Mouse (Mus musculus) midbrain, embryonic 13.5 days (tissue): ENCODE data around the gene Hoxa6. TPM values are rescaled to one million over a fixed set of nuclear protein-coding genes. Genes with fewer than 3 reads are reported as not detected.

Experiments used
- ATAC-seq: fragments of 200-750 bp; cut with Nextera tagmentation; 2 replicates; pipeline ENCODE4 v1.8.0; 2017; ENCODE audit warnings: mild to moderate bottlenecking, moderate TSS enrichment, moderate library complexity
- H3K27ac ChIP-seq: fragments of 300-500 bp; sonication (generic); 2 replicates; pipeline ENCODE4 v1.5.1; 2015; ENCODE audit warnings: inconsistent platforms, mild to moderate bottlenecking, moderate library complexity
- H3K27me3 ChIP-seq: fragments of 300-500 bp; sonication (generic); 2 replicates; pipeline ENCODE4 v1.6.1; 2015; ENCODE audit warnings: mild to moderate bottlenecking, inconsistent platforms
- H3K36me3 ChIP-seq: fragments of 300-500 bp; sonication (generic); 2 replicates; pipeline ENCODE4 v1.6.1; 2015; ENCODE audit warnings: mild to moderate bottlenecking, inconsistent platforms
- H3K4me1 ChIP-seq: fragments of 300-500 bp; sonication (generic); replicated peaks from 2 replicates; pipeline ENCODE4 v1.6.1; 2015; ENCODE audit warnings: inconsistent platforms
- H3K4me2 ChIP-seq: fragments of 300-500 bp; sonication (generic); replicated peaks from 2 replicates; pipeline ENCODE4 v1.6.1; 2015; ENCODE audit warnings: moderate library complexity, mild to moderate bottlenecking, inconsistent platforms
- H3K4me3 ChIP-seq: fragments of 300-500 bp; sonication (generic); replicated peaks from 2 replicates; pipeline ENCODE4 v1.5.1; 2015; ENCODE audit warnings: mild to moderate bottlenecking, inconsistent platforms
- H3K9ac ChIP-seq: fragments of 300-500 bp; sonication (generic); replicated peaks from 2 replicates; pipeline ENCODE4 v1.6.1; 2015; ENCODE audit warnings: mild to moderate bottlenecking, inconsistent platforms
- H3K9me3 ChIP-seq: fragments of 300-500 bp; sonication (generic); 2 replicates; pipeline ENCODE4 v1.6.1; 2016; ENCODE audit warnings: mild to moderate bottlenecking, inconsistent platforms
- WGBS: fragments of 180-500 bp; shearing (Covaris S2); methylation state at CpG from one replicate; pipeline ENCODE4 v1.1.7; 2015; 5-methylcytosine and 5-hydroxymethylcytosine counted together
- polyA plus RNA-seq: library from polyadenylated mRNA; unstranded; fragments of >200 nt; fragmentation: Nextera tagmentation; extraction: Ambion mirVana; gene quantifications from 2 replicates; pipeline ENCODE4 v1.2.1, GENCODE M21; 2015

The Hoxa6 gene
- polyA plus RNA-seq, 1 experiment from 2014 or later, result not detected

DNA sequence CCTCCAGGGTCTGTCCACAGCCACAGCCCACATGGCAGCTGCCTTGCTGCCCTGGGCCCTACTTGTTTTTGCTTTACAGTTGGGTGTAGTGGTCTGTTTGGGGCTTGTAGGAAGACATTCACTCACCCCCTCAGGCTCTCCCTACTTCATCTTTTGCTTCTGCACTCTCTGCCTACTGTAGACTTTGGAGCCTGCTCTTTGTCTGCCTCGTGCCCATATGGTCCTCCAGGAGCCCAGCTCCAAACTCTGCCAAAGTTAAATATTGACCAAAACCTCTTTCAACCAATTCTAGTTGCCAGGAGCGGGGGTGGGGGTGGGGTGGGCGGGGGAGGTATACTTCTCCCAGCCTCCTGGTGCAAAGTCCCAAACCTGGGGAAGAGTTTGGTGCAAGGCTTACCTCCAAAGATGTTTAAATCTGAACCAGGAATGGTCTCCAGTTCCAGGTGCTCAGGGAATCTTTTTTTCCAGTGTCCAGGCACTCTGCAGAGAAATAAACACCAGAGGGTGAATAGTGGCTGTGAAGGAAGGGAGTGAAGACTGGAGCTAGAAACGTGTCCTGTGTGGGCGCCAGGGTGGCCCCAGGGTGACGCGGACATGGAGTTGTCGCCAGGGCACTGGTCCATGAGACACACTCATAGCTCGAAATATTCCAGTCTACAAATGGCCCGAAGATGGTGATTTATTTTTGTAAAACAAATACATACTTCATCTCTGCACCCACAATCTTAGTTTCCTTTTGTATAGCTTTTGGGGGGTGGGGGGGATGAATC lies 25.0 kb downstream of the Hoxa6 start:
- H3K4me2 ChIP-seq, result no peak overlapping the region

DNA sequence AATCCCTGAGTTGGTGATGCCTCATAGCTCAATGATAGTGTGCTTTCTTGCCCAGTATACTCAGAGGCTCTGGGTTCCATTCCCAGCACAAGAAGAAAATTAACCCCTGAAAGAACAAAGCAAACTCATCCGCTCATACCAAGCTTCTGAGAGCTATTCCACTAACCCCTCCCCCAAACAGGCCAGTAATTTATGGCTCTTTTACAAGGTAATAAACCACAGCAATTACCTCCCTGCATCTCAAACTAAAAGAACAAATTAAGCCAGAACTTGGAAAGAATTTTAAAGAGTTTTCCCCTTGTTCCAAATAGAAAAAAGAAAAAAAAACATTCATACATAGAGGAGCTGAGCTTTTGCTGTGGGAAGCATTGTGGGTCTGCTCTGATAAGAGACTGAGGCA lies 25.7 kb downstream of the Hoxa6 start:
- no peak for ATAC-seq
- 7% methylated on average over 1 of the region's 1 CpGs for WGBS
- H3K4me3 ChIP-seq, result no peak overlapping the region
- no peak overlapping the region for H3K4me2 ChIP-seq
- H3K9me3 ChIP-seq, result no peaks in the 10 kb centered on the region
- H3K27me3 ChIP-seq, result peaks cover 100% of the 10 kb centered on the region
- H3K27ac ChIP-seq, result no peak overlapping the region
- no peak overlapping the region for H3K9ac ChIP-seq
- no peaks in the 10 kb centered on the region for H3K36me3 ChIP-seq
- no peaks in the 10 kb centered on the region for H3K4me1 ChIP-seq

More for the DNA sequence above, 25.0 kb downstream of the Hoxa6 start:
- no peaks in the 10 kb centered on the region for H3K36me3 ChIP-seq
- no peak overlapping the region for H3K4me3 ChIP-seq
- H3K27me3 ChIP-seq, result peaks cover 100% of the 10 kb centered on the region
- 5% methylated on average over 10 of the region's 10 CpGs for WGBS
- H3K9me3 ChIP-seq, result no peaks in the 10 kb centered on the region
- no peak overlapping the region for H3K27ac ChIP-seq
- no peaks in the 10 kb centered on the region for H3K4me1 ChIP-seq
- ATAC-seq, result no peak
- no peak overlapping the region for H3K9ac ChIP-seq

DNA sequence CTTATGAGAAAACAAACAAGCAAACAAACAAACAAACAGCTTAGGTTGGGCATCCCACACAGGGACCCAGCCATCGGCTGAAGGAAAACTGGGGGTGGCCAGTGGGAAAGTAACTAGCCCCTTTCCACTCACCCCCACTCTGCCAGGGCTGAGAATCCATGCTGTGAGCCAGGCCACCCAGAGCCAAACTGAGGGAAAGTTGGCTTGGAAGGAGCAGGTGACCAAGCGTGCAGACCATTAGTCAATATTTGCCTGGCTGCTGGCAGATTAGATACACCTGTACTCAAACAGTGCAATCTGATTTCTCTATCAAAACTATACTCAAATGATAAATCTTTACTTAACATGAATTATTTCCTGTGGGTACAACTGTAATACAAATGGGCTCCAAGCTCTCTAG lies 26.5 kb downstream of the Hoxa6 start:
- H3K4me3 ChIP-seq, result no peak overlapping the region
- H3K4me1 ChIP-seq, result no peaks in the 10 kb centered on the region
- peaks cover 100% of the 10 kb centered on the region for H3K27me3 ChIP-seq
- H3K9me3 ChIP-seq, result no peaks in the 10 kb centered on the region
- 9% methylated on average over 2 of the region's 2 CpGs for WGBS
- H3K27ac ChIP-seq, result no peak overlapping the region
- H3K9ac ChIP-seq, result no peak overlapping the region
- no peak overlapping the region for H3K4me2 ChIP-seq
- ATAC-seq, result no peak
- no peaks in the 10 kb centered on the region for H3K36me3 ChIP-seq

DNA sequence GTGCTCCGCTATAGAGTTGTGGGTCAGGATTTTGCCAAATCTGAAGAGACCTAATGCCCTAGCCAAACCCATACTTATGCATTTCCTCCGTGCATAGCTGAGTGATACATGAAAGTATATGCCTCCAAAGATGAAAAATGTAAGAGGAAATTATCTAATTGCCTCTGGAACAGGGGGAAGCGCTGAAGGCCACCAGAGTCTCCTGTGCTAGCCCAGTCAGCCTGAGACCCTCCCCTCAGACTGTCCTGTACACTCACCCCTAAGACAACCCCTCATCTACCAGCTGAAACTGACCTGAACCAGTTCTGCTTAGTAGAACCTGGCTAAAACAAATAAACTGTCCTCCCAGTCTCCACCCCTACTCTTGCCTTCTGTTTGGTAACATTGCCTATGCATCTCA lies 27.8 kb downstream of the Hoxa6 start:
- H3K36me3 ChIP-seq, result no peaks in the 10 kb centered on the region
- no peak overlapping the region for H3K9ac ChIP-seq
- 2% methylated on average over 3 of the region's 3 CpGs for WGBS
- H3K4me3 ChIP-seq, result no peak overlapping the region
- H3K4me1 ChIP-seq, result no peaks in the 10 kb centered on the region
- H3K9me3 ChIP-seq, result no peaks in the 10 kb centered on the region
- H3K4me2 ChIP-seq, result no peak overlapping the region
- no peak for ATAC-seq
- no peak overlapping the region for H3K27ac ChIP-seq
- H3K27me3 ChIP-seq, result peaks cover 100% of the 10 kb centered on the region

DNA sequence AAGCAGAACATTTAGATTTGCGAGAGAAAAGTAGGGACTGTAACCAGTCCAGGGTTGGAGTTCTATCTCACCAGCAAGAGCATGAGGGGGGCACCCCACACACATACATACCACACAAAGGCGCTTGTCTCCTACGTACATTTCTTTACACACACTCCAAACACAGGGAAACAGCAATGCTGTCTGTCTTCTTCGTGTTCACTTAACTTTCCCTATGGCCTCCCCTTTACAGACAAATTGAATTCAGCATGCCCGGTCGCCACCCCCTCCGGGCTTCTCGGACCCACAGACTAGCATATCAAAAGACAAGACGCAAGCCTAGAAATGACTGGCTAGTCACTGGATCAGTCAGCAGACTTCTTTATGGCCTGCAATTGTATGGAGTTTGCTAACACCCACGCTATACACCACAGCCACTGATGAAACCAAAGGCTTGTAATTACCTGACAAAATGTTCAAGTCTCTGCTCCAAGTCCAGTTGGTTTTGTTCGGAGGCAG lies 28.3 kb downstream of the Hoxa6 start:
- no peak overlapping the region for H3K4me2 ChIP-seq
- WGBS, result 3% methylated on average over 11 of the region's 11 CpGs
- ATAC-seq, result no peak
- H3K9ac ChIP-seq, result no peak overlapping the region
- H3K4me3 ChIP-seq, result no peak overlapping the region
- H3K9me3 ChIP-seq, result no peaks in the 10 kb centered on the region
- no peaks in the 10 kb centered on the region for H3K36me3 ChIP-seq
- no peaks in the 10 kb centered on the region for H3K4me1 ChIP-seq
- H3K27ac ChIP-seq, result no peak overlapping the region
- peaks cover 100% of the 10 kb centered on the region for H3K27me3 ChIP-seq

DNA sequence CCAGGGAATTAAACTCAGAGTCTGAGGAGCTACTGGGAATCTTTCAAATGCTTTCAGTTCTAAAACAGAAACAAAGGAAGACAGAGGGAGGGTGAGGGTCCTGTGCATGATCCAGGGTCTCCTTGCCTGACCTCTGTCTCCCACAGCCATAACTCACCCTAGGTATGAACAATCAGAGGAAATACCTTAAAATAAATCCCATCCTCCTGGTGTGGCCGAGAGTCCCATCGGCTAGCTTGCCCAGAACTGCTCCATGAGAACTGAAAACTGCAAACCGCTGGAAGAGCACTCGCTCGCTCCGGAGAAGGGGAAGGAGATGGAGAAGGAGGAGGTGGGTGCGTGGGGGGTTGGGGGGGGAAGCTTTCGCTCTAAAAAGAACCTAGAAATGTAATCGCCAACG lies 28.8 kb downstream of the Hoxa6 start:
- H3K4me1 ChIP-seq, result no peaks in the 10 kb centered on the region
- no peak overlapping the region for H3K27ac ChIP-seq
- no peaks in the 10 kb centered on the region for H3K9me3 ChIP-seq
- H3K27me3 ChIP-seq, result peaks cover 100% of the 10 kb centered on the region
- H3K4me3 ChIP-seq, result no peak overlapping the region
- no peak overlapping the region for H3K9ac ChIP-seq
- ATAC-seq, result no peak
- H3K36me3 ChIP-seq, result no peaks in the 10 kb centered on the region
- no peak overlapping the region for H3K4me2 ChIP-seq
- 1% methylated on average over 10 of the region's 10 CpGs for WGBS

DNA sequence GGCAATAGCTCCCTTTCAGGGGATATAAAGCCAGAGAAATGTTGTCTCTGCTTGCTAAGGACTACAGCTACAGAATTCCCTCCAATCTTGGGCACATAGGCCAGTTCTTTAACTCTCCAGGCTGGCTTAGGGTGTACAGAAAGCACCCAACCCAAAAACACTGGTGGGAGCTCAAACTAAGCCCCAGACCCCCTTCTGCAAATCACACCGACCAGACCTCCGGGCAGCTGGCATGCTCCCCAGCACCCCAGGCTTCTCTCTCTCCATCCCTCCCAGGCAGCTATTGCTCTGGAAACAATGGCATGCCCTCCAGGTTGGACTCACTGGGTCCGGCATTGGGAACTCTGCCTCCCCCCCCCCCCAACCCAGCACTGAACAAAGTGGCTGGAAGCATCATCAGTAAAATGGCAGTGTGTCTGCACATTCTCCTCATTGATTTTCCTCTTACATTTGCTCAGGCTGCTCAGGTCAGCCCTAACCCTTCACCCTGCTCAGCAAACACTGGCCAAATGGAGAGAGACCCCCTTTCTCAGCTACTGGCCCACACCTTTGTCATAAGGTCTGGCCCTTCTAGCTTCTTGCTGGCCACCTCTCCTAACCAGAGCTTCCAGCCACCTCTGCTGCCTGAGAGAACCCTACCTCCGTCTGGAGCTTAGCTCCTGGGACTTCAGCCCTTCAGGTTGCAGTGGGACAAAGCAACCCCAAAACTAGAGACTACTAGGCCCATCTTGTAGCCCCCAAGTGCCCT lies 29.4 kb downstream of the Hoxa6 start:
- H3K4me2 ChIP-seq, result no peak overlapping the region
- WGBS, result 2% methylated on average over 4 of the region's 4 CpGs
- no peak for ATAC-seq
- no peaks in the 10 kb centered on the region for H3K4me1 ChIP-seq
- no peaks in the 10 kb centered on the region for H3K36me3 ChIP-seq
- H3K9me3 ChIP-seq, result no peaks in the 10 kb centered on the region
- H3K9ac ChIP-seq, result no peak overlapping the region
- peaks cover 99% of the 10 kb centered on the region for H3K27me3 ChIP-seq
- no peak overlapping the region for H3K4me3 ChIP-seq
- H3K27ac ChIP-seq, result no peak overlapping the region

DNA sequence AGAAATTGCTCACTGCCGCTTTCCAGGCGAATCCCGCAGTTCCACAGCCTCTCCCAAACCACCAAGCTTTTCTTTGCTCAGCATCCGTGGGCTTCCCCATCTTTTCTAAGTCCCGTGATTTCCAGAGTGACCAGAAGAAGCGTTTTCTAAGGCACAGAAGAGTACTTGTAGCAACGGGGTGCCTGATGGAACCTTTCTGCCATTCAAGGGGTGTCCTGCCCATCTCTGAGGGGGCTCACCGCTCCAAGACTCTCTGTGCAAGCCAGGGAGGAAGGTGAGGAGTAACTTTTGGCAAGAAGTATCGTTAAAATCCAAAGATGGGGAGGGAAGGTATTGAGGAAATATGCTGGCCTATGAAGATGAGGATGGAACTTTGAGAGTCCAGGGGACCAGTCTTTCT lies 30.7 kb downstream of the Hoxa6 start:
- Histone ChIP-seq H3K4me1 (peaks cover under 1% of the 10 kb centered on the region), H3K9ac (no peak overlapping the region), H3K4me2 (no peak overlapping the region), H3K4me3 (no peak overlapping the region), H3K36me3 (no peaks in the 10 kb centered on the region), H3K9me3 (no peaks in the 10 kb centered on the region), H3K27me3 (peaks cover 99% of the 10 kb centered on the region), H3K27ac (no peak overlapping the region)
- 1% methylated on average over 9 of the region's 9 CpGs for WGBS
- no peak for ATAC-seq

DNA sequence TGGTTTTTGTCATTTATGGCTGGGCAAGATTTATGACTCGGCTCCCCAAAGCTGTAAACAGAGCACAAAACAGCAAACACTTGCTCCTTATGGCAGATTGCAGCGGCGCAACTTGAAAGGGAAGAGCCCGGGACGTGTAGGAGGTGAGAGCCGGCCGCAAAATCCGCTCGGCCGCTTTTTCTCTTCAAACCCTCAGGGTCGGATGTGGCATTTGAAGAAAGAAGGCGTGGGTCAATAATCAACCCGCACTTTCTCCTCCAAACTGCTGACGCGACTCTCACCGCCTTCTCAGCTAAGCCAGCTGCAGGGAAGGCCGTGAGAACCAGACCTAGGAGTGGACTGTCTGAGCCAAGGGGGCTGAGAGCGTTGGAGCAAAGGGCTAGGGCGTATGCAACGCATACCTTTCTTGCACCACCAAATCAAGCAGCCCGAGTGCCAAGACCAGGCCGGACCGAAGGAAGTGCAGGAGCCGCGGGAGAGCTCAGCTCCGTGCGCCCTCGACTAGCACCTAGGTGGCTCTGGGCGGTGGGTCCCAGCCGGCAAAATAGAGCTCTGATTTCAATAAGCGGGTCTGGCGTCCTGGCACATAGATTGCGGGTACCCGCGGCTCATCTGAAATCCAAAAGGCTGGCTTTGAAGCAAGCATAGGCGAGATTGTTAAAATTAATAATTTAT lies 31.3 kb downstream of the Hoxa6 start, which contains the start of gene 5730596B20Rik:
TSS of gene 5730596B20Rik (plus strand) at position 438 of the 675 bp plus-strand sequence.
- H3K4me1 ChIP-seq, result peaks cover 7% of the 10 kb centered on the region
- no peak within 1 kb of the TSS for H3K4me3 ChIP-seq
- H3K9me3 ChIP-seq, result no peaks in the 10 kb centered on the region
- no peaks in the 10 kb centered on the region for H3K36me3 ChIP-seq
- H3K4me2 ChIP-seq, result no peak within 1 kb of the TSS
- peaks cover 99% of the 10 kb centered on the region for H3K27me3 ChIP-seq
- H3K9ac ChIP-seq, result no peak within 1 kb of the TSS
- WGBS, result under 1% methylated on average over 36 of the region's 36 CpGs
- ATAC-seq, result no peak
- no peak within 1 kb of the TSS for H3K27ac ChIP-seq

DNA sequence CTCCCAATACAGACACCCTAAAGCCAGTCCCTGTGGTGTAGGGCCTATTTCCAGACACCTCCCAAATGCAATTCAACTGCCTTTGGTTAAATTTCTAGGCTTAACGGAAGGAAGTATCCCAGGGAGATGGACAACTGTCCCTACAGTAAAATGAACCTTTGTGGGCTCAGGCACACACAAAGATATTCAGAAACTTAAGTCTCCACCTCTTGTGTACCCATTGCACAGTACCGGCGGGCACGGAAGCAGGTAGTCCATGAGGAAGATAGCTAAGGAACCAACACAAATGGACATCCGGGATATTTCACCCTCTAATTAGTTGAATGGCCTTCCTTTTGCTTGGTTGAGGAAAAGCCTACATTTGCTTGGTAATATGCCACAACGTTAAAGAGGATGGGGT lies 32.1 kb downstream of the Hoxa6 start:
- no peaks in the 10 kb centered on the region for H3K9me3 ChIP-seq
- H3K36me3 ChIP-seq, result no peaks in the 10 kb centered on the region
- peaks cover 7% of the 10 kb centered on the region for H3K4me1 ChIP-seq
- WGBS, result 1% methylated on average over 6 of the region's 6 CpGs
- H3K9ac ChIP-seq, result no peak overlapping the region
- H3K27ac ChIP-seq, result no peak overlapping the region
- no peak overlapping the region for H3K4me2 ChIP-seq
- no peak for ATAC-seq
- peaks cover 99% of the 10 kb centered on the region for H3K27me3 ChIP-seq
- no peak overlapping the region for H3K4me3 ChIP-seq

DNA sequence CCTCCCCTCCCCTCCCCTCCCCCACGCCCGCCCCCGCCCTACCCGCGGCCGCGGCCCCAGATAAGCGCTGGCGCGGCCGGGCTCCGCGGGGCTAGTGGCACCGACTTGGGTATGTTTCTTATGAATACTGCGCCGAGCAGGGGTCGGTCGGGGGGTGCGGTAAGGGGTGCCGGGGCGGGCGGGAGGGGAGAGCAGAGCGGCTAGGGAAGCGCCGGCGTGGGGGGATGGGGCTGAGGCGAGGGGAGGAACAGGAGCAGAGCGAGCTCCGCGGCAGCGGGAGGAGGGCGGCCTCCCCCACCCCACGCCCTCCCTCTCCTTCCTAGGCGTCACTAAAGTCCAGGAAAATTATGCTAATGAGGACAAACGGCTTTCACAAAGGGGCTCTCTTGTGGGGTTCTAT lies 32.7 kb downstream of the Hoxa6 start:
- Histone ChIP-seq H3K4me2 (no peak overlapping the region), H3K27ac (no peak overlapping the region), H3K9me3 (no peaks in the 10 kb centered on the region), H3K4me1 (peaks cover 7% of the 10 kb centered on the region), H3K36me3 (no peaks in the 10 kb centered on the region), H3K4me3 (no peak overlapping the region), H3K9ac (no peak overlapping the region), H3K27me3 (peaks cover 99% of the 10 kb centered on the region)
- no peak for ATAC-seq
- WGBS, result under 1% methylated on average over 21 of the region's 35 CpGs
